Mouse (Mus musculus) MEL (cell line): ENCODE results near the gene Med12l. TPM values are rescaled to one million over a fixed set of nuclear protein-coding genes. Genes with fewer than 3 reads are reported as not detected.

Experiments used
- DNase-seq: peaks from one replicate; pipeline ENCODE4 v3.0.0; 2011; ENCODE audit warnings: low read depth, low spot score
- H3K27ac ChIP-seq: 2 replicates; pipeline ENCODE4 v1.5.1; 2012; ENCODE audit warnings: low read depth, mild to moderate bottlenecking, control low read depth, low read length, moderate library complexity; ENCODE audit not compliant: control insufficient read depth
- H3K27me3 ChIP-seq, 2 experiments: fragments of 150-350 bp in 1 of 2; sonication (generic) in 1 of 2; 2 replicates each; pipeline ENCODE4 v1.6.1; 2012; ENCODE audit warnings: low read length in 2 of 2, mild to moderate bottlenecking in 2 of 2, improper control_type of control experiment in 1 of 2, moderate library complexity in 1 of 2; ENCODE audit not compliant: insufficient read depth in 2 of 2, control insufficient read depth in 1 of 2
- H3K36me3 ChIP-seq, 2 experiments: 2 replicates each; pipeline ENCODE4 v1.6.1; 2012 to 2014; ENCODE audit warnings: low read length in 2 of 2, improper control_type of control experiment in 1 of 2, inconsistent platforms in 1 of 2, mild to moderate bottlenecking in 1 of 2; ENCODE audit not compliant: insufficient read depth in 2 of 2, control insufficient read depth in 1 of 2
- H3K4me1 ChIP-seq, 2 experiments: fragments of 150-350 bp in 1 of 2; sonication (generic) in 1 of 2; 2 replicates each; pipeline ENCODE4 v1.6.1; 2012; ENCODE audit warnings: low read length in 2 of 2, improper control_type of control experiment in 1 of 2, mild to moderate bottlenecking in 1 of 2; ENCODE audit not compliant: insufficient read depth in 2 of 2, control insufficient read depth in 1 of 2
- H3K4me3 ChIP-seq, 2 experiments: fragments of 150-350 bp in 1 of 2; sonication (generic) in 1 of 2; 2 replicates each; pipeline ENCODE4 v1.5.1; 2012; ENCODE audit warnings: low read depth in 2 of 2, low read length in 2 of 2, mild to moderate bottlenecking in 2 of 2, moderate library complexity in 2 of 2, control low read depth in 1 of 2, improper control_type of control experiment in 1 of 2; ENCODE audit not compliant: control insufficient read depth in 1 of 2, insufficient read depth in 1 of 2
- H3K79me2 ChIP-seq: 2 replicates; pipeline ENCODE4 v1.6.1; 2012; ENCODE audit warnings: mild to moderate bottlenecking, low read length, moderate library complexity; ENCODE audit not compliant: control insufficient read depth, poor library complexity, insufficient read depth
- H3K9ac ChIP-seq: 2 replicates; pipeline ENCODE4 v1.6.1; 2012; ENCODE audit warnings: low read depth, mild to moderate bottlenecking, control low read depth, low read length, moderate library complexity; ENCODE audit not compliant: control insufficient read depth, poor library complexity, severe bottlenecking
- H3K9me3 ChIP-seq: fragments of 150-350 bp; sonication (generic); replicated peaks from 2 replicates; pipeline ENCODE4 v1.6.1; 2012; ENCODE audit warnings: mild to moderate bottlenecking, low read length, improper control_type of control experiment, moderate library complexity; ENCODE audit not compliant: insufficient read depth
- CHD2 ChIP-seq: IDR thresholded peaks from 2 replicates; pipeline ENCODE4 v1.6.1; 2011; ENCODE audit warnings: low read length, improper control_type of control experiment
- CTCF ChIP-seq, 3 experiments: IDR thresholded peaks in 2 of 3; conservative IDR thresholded peaks in 1 of 3; 2 replicates each; pipeline ENCODE4 v1.5.1; 2011 to 2012; ENCODE audit warnings: low read length in 3 of 3, low read depth in 2 of 3, mild to moderate bottlenecking in 2 of 3, improper control_type of control experiment in 1 of 3, inconsistent platforms in 1 of 3, mixed read lengths in 1 of 3, moderate library complexity in 1 of 3; ENCODE audit not compliant: control insufficient read depth in 1 of 3, insufficient read depth in 1 of 3, poor library complexity in 1 of 3, severe bottlenecking in 1 of 3
- E2F4 ChIP-seq: IDR thresholded peaks from 2 replicates; pipeline ENCODE4 v1.6.1; 2011; ENCODE audit warnings: low read depth, low read length, improper control_type of control experiment, borderline replicate concordance
- ELF1 ChIP-seq: IDR thresholded peaks from 2 replicates; pipeline ENCODE4 v1.6.1; 2014; ENCODE audit warnings: low read depth, mild to moderate bottlenecking, inconsistent platforms, low read length, improper control_type of control experiment, moderate library complexity
- EP300 ChIP-seq, 2 experiments: IDR thresholded peaks; 2 replicates each; pipeline ENCODE4 v1.6.1; 2011; ENCODE audit warnings: improper control_type of control experiment in 2 of 2, low read length in 2 of 2, low read depth in 1 of 2, mild to moderate bottlenecking in 1 of 2
- GABPA ChIP-seq: IDR thresholded peaks from 2 replicates; pipeline ENCODE4 v1.6.1; 2012; ENCODE audit warnings: low read depth, mild to moderate bottlenecking, inconsistent platforms, low read length, improper control_type of control experiment, moderate library complexity
- HCFC1 ChIP-seq: IDR thresholded peaks from 2 replicates; pipeline ENCODE4 v1.6.1; 2012; ENCODE audit warnings: low read depth, mild to moderate bottlenecking, inconsistent platforms, low read length, improper control_type of control experiment, moderate library complexity
- KAT2A ChIP-seq: conservative IDR thresholded peaks from 2 replicates; pipeline ENCODE4 v1.6.1; 2012; ENCODE audit warnings: low read depth, low read length, improper control_type of control experiment, inconsistent platforms
- MAFK ChIP-seq: IDR thresholded peaks from 2 replicates; pipeline ENCODE4 v1.6.1; 2011; ENCODE audit warnings: low read depth, mild to moderate bottlenecking, low read length, improper control_type of control experiment, borderline replicate concordance
- MEF2A ChIP-seq: IDR thresholded peaks from 2 replicates; pipeline ENCODE4 v1.6.1; 2014; ENCODE audit warnings: low read depth, mild to moderate bottlenecking, inconsistent platforms, low read length, improper control_type of control experiment; ENCODE audit not compliant: poor library complexity, insufficient replicate concordance, severe bottlenecking; ENCODE audit errors: extremely low read depth
- MXI1 ChIP-seq: IDR thresholded peaks from 2 replicates; pipeline ENCODE4 v1.6.1; 2011; ENCODE audit warnings: mild to moderate bottlenecking, low read depth, low read length, improper control_type of control experiment
- MYC ChIP-seq: IDR thresholded peaks from 2 replicates; pipeline ENCODE4 v1.6.1; 2011; ENCODE audit warnings: low read depth, mild to moderate bottlenecking, low read length, improper control_type of control experiment, moderate library complexity
- NELFE ChIP-seq: IDR thresholded peaks from 2 replicates; pipeline ENCODE4 v1.6.1; 2011; ENCODE audit warnings: low read depth, low read length, improper control_type of control experiment
- NRF1 ChIP-seq: IDR thresholded peaks from 2 replicates; pipeline ENCODE4 v1.6.1; 2014; ENCODE audit warnings: low read depth, mild to moderate bottlenecking, inconsistent platforms, low read length, improper control_type of control experiment, moderate library complexity; ENCODE audit not compliant: poor library complexity, insufficient read depth, severe bottlenecking
- POLR2A ChIP-seq, 2 experiments: IDR thresholded peaks; 2 replicates each; pipeline ENCODE4 v1.6.1; 2011 to 2012; ENCODE audit warnings: low read length in 2 of 2, mild to moderate bottlenecking in 2 of 2, control low read depth in 1 of 2, improper control_type of control experiment in 1 of 2, low read depth in 1 of 2, moderate library complexity in 1 of 2; ENCODE audit not compliant: control insufficient read depth in 1 of 2, insufficient read depth in 1 of 2, poor library complexity in 1 of 2
- POLR2AphosphoS5 ChIP-seq: IDR thresholded peaks from 2 replicates; pipeline ENCODE4 v1.6.1; 2012; ENCODE audit warnings: low read depth, borderline replicate concordance, mild to moderate bottlenecking, inconsistent platforms, low read length, moderate library complexity, mixed read lengths
- RCOR1 ChIP-seq: IDR thresholded peaks from 2 replicates; pipeline ENCODE4 v1.6.1; 2012; ENCODE audit warnings: low read depth, mild to moderate bottlenecking, inconsistent platforms, low read length, improper control_type of control experiment
- SIN3A ChIP-seq: IDR thresholded peaks from 2 replicates; pipeline ENCODE4 v1.6.1; 2012; ENCODE audit warnings: low read length, improper control_type of control experiment, inconsistent platforms
- TBP ChIP-seq: IDR thresholded peaks from 2 replicates; pipeline ENCODE4 v1.8.0; 2011; ENCODE audit warnings: low read depth, low read length, improper control_type of control experiment
- USF1 ChIP-seq: IDR thresholded peaks from 2 replicates; pipeline ENCODE4 v1.6.1; 2014; ENCODE audit warnings: low read depth, mild to moderate bottlenecking, inconsistent platforms, low read length, improper control_type of control experiment, moderate library complexity
- ZC3H11A ChIP-seq: IDR thresholded peaks from 2 replicates; pipeline ENCODE4 v1.6.1; 2012; ENCODE audit warnings: low read depth, mild to moderate bottlenecking, inconsistent platforms, low read length, improper control_type of control experiment
- ZKSCAN1 ChIP-seq: IDR thresholded peaks from 2 replicates; pipeline ENCODE4 v1.6.1; 2012; ENCODE audit warnings: low read depth, mild to moderate bottlenecking, inconsistent platforms, low read length, improper control_type of control experiment, moderate library complexity
- ZMIZ1 ChIP-seq: IDR thresholded peaks from 2 replicates; pipeline ENCODE4 v1.6.1; 2012; ENCODE audit warnings: low read depth, mild to moderate bottlenecking, inconsistent platforms, low read length, improper control_type of control experiment, moderate library complexity
- polyA plus RNA-seq, 2 experiments: library from polyadenylated mRNA; stranded (reverse) in 1 of 2; unstranded in 1 of 2; fragments of >175 nt in 1 of 2; fragments of >200 nt in 1 of 2; gene quantifications; 2 replicates each; pipeline versions ENCODE4 v1.2.1 to v1.2.4; 2012; ENCODE audit warnings: low replicate concordance in 2 of 2, low read depth in 1 of 2; ENCODE audit not compliant: insufficient read length in 2 of 2, insufficient read depth in 1 of 2, missing spikeins in 1 of 2
- total RNA-seq: library from RNA; depleted of rRNA; stranded (reverse); fragments of 300-350 nt; gene quantifications from 2 replicates; pipeline ENCODE4 v1.2.3, GENCODE M21; 2012

The Med12l gene
- total and polyA plus RNA-seq, 3 experiments: 0.03 TPM; not detected in 2

DNA sequence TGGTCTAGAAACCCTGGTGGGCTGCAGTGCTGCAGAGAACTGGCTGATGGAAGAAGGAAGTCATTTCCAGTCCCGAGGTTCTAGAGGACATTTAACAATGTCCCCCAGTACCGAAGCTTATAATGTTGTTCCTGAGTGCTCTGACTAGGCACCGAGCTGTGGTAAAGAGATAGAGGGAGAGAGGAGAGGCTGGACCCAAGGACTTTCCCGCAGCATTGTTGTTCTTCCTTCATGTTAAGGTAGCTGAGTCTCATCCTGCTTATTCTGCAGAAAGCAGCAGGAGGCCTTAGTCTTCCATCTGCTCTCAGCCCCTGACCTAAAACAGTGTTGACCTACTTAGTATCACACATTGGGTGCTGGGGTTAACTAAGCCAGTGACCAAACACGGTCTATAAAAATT, 171.2 kb downstream of the Med12l start:
- Histone ChIP-seq H3K79me2 (no peaks in the 10 kb centered on the region), H3K9ac (no peak overlapping the region), H3K9me3 (no peaks in the 10 kb centered on the region), H3K27ac (no peak overlapping the region), H3K4me1 (no peaks in the 10 kb centered on the region; a peak in 1 of 4 replicates), H3K27me3 (peaks cover 0 to 3% of the 10 kb centered on the region in 2 experiments; a peak in 1 of 4 replicates), H3K36me3 (no peaks in the 10 kb centered on the region), H3K4me3 (no peak overlapping the region)
- no peak for DNase-seq
- TF ChIP-seq HCFC1 (no peak), RCOR1 (no peak), ZKSCAN1 (no peak), USF1 (no peak), SIN3A (no peak), ELF1 (no peak), MXI1 (no peak), MEF2A (no peak), KAT2A (no peak), MAFK (no peak), MYC (no peak), POLR2AphosphoS5 (no peak), CTCF (IDR thresholded peaks at IDR 0.05 in 2 of 3, conservative IDR thresholded peaks at IDR 0.05 in 1 of 3; ENCODE audit: control insufficient read depth in 1 of 3, insufficient read depth in 1 of 3, low read depth in 2 of 3, low read length in 3 of 3, poor library complexity in 1 of 3, severe bottlenecking in 1 of 3) (no peak), E2F4 (no peak), POLR2A (IDR thresholded peaks at IDR 0.05; ENCODE audit: control insufficient read depth in 1 of 2, insufficient read depth in 1 of 2, low read depth in 1 of 2, low read length in 2 of 2, poor library complexity in 1 of 2) (no peak)

DNA sequence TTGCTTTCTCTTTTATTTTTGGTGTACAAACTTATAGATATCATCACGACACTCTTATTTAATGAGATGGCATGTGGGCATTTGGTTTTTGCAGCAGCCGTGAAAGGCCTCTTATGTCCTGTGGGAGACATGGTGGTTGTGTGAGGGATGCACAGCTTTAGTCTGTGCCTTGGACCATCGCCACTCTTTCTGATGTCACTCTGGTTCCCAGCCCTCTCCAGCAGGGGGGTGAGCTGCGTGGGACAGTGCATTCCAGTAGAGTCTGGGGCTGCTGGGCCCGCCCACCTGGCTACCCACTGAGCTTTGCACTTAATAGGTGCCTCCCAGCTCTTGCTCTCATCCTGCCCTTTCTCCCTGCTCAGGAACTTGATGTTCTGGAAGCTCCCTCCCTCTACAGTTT, 175.5 kb downstream of the Med12l start:
- Histone ChIP-seq H3K27ac (no peak overlapping the region), H3K36me3 (no peaks in the 10 kb centered on the region), H3K27me3 (peaks cover 2 to 3% of the 10 kb centered on the region in 2 experiments; a peak in 2 of 4 replicates), H3K79me2 (no peaks in the 10 kb centered on the region), H3K9ac (no peak overlapping the region), H3K4me3 (no peak overlapping the region), H3K4me1 (no peaks in the 10 kb centered on the region; a peak in 1 of 4 replicates), H3K9me3 (no peaks in the 10 kb centered on the region)
- no peak for DNase-seq
- no peak for TF ChIP-seq ZMIZ1
- no peak for TF ChIP-seq NRF1
- TF ChIP-seq ZC3H11A: no peak
- TF ChIP-seq EP300 (IDR thresholded peaks at IDR 0.05; ENCODE audit: low read depth in 1 of 2, low read length in 2 of 2): no peak
- TF ChIP-seq RCOR1: no peak
- TF ChIP-seq CHD2: no peak
- TF ChIP-seq TBP: no peak
- TF ChIP-seq KAT2A: no peak
- no peak for TF ChIP-seq USF1
- TF ChIP-seq ELF1: no peak
- TF ChIP-seq NELFE: no peak
- no peak for TF ChIP-seq POLR2A (IDR thresholded peaks at IDR 0.05; ENCODE audit: control insufficient read depth in 1 of 2, insufficient read depth in 1 of 2, low read depth in 1 of 2, low read length in 2 of 2, poor library complexity in 1 of 2)
- TF ChIP-seq GABPA: no peak
- TF ChIP-seq CTCF (IDR thresholded peaks at IDR 0.05 in 2 of 3, conservative IDR thresholded peaks at IDR 0.05 in 1 of 3; ENCODE audit: control insufficient read depth in 1 of 3, insufficient read depth in 1 of 3, low read depth in 2 of 3, low read length in 3 of 3, poor library complexity in 1 of 3, severe bottlenecking in 1 of 3): no peak
- no peak for TF ChIP-seq E2F4
